Mouse (Mus musculus) forebrain, embryonic 13.5 days (tissue): Measurements from ENCODE around the gene Tmem219. TPM values are rescaled to one million over a fixed set of nuclear protein-coding genes. Genes with fewer than 3 reads are reported as not detected.

ENCODE experiments used
- polyA plus RNA-seq: library from polyadenylated mRNA; unstranded; fragments of >200 nt; fragmentation: Nextera tagmentation; extraction: Ambion mirVana; gene quantifications from 2 replicates; pipeline ENCODE4 v1.2.1, GENCODE M21; 2015

Tmem219 gene
- polyA plus RNA-seq, 1 experiment from 2014 or later: 30.5 TPM

Other genes starting within 250 kb of the Tmem219 start
- gene Sult1a1, start 246.5 kb downstream of the Tmem219 start, polyA plus RNA-seq: 0.46 and 0.68 TPM in 2 replicates
- 183 and 187 TPM in 2 replicates for gene Bola2, start 227.5 kb downstream of the Tmem219 start, polyA plus RNA-seq
- gene Slx1b, start 227.1 kb downstream of the Tmem219 start, polyA plus RNA-seq: 16.6 TPM in 2 replicates
- gene Coro1a, start 215.1 kb downstream of the Tmem219 start, polyA plus RNA-seq: 72.7 and 77.1 TPM in 2 replicates
- 75.3 and 78.3 TPM in 2 replicates for gene Mapk3, start 163.3 kb downstream of the Tmem219 start, polyA plus RNA-seq
- 1.7 and 2.8 TPM in 2 replicates for gene Gdpd3, start 156.6 kb downstream of the Tmem219 start, polyA plus RNA-seq
- 124 and 143 TPM in 2 replicates for gene Ypel3, start 146.0 kb downstream of the Tmem219 start, polyA plus RNA-seq
- gene Tbx6, start 141.4 kb downstream of the Tmem219 start, polyA plus RNA-seq: 0.43 and 0.55 TPM in 2 replicates
- gene Ppp4c, start 130.4 kb downstream of the Tmem219 start, polyA plus RNA-seq: 246 and 258 TPM in 2 replicates
- gene Fam57b, start 125.2 kb downstream of the Tmem219 start, polyA plus RNA-seq: 27.0 and 30.0 TPM in 2 replicates
- not detected in 2 replicates for gene 4930451I11Rik, start 91.3 kb downstream of the Tmem219 start, polyA plus RNA-seq
- 4.1 and 4.2 TPM in 2 replicates for gene Doc2a, start 75.5 kb downstream of the Tmem219 start, polyA plus RNA-seq
- 47.7 and 49.1 TPM in 2 replicates for gene Hirip3, start 60.9 kb downstream of the Tmem219 start, polyA plus RNA-seq
- 94.9 and 96.2 TPM in 2 replicates for gene Ino80e, start 60.5 kb downstream of the Tmem219 start, polyA plus RNA-seq
- 51.9 and 60.0 TPM in 2 replicates for gene Taok2, start 38.2 kb downstream of the Tmem219 start, polyA plus RNA-seq
- gene Kctd13, start 6.0 kb upstream of the Tmem219 start, polyA plus RNA-seq: 69.4 and 69.8 TPM in 2 replicates
- gene Asphd1, start 26.7 kb upstream of the Tmem219 start, polyA plus RNA-seq: 2.5 and 5.1 TPM in 2 replicates
- gene Sez6l2, start 27.6 kb upstream of the Tmem219 start, polyA plus RNA-seq: 16.8 and 18.4 TPM in 2 replicates
- 82.9 and 95.8 TPM in 2 replicates for gene Cdipt, start 53.0 kb upstream of the Tmem219 start, polyA plus RNA-seq
- 0.42 and 1.2 TPM in 2 replicates for gene Cdiptos, start 53.2 kb upstream of the Tmem219 start, polyA plus RNA-seq
- gene Mvp, start 91.7 kb upstream of the Tmem219 start, polyA plus RNA-seq: 2.5 and 3.2 TPM in 2 replicates
- gene Pagr1b, start 93.6 kb upstream of the Tmem219 start, polyA plus RNA-seq: 0.65 and 1.0 TPM in 2 replicates
- gene Pagr1a, start 94.4 kb upstream of the Tmem219 start, polyA plus RNA-seq: 41.7 and 74.5 TPM in 2 replicates
- 41.1 and 88.0 TPM in 2 replicates for gene Gm42742, start 98.2 kb upstream of the Tmem219 start, polyA plus RNA-seq
- gene Prrt2, start 98.3 kb upstream of the Tmem219 start, polyA plus RNA-seq: 6.8 and 8.3 TPM in 2 replicates
- gene Maz, start 104.1 kb upstream of the Tmem219 start, polyA plus RNA-seq: 63.9 and 65.8 TPM in 2 replicates
- 135 and 143 TPM in 2 replicates for gene Kif22, start 119.6 kb upstream of the Tmem219 start, polyA plus RNA-seq
- not detected in 2 replicates for gene Zg16, start 164.4 kb upstream of the Tmem219 start, polyA plus RNA-seq
- gene AI467606, start 168.4 kb upstream of the Tmem219 start, polyA plus RNA-seq: 0.91 and 1.0 TPM in 2 replicates
- 0.67 and 0.96 TPM in 2 replicates for gene Qprt, start 199.3 kb upstream of the Tmem219 start, polyA plus RNA-seq
- gene Spn, start 214.9 kb upstream of the Tmem219 start, polyA plus RNA-seq: 0.08 TPM in 1 of 2 replicates, not detected in the other